Mouse (Mus musculus): ENCODE results near the gene Bnc2.

The Bnc2 gene

GRCm38 (mm10) chr4:84675171-84675973, at the start of gene Bnc2:
Bnc2 (minus strand) TSS chr4:84675275.
- no peak for DNase-seq

- no peak for DNase-seq
Measured at GRCm38 (mm10) chr4:84707961-84708360, 32.9 kb upstream of the Bnc2 start.

GRCm38 (mm10) chr4:84685521-84686366, 10.7 kb upstream of the Bnc2 start:
- DNase-seq = no peak

GRCm38 (mm10) chr4:84685009-84685408, 9.9 kb upstream of the Bnc2 start:
- DNase-seq = no peak

- no peak for DNase-seq
Measured at GRCm38 (mm10) chr4:84675974-84676315, 870 bp upstream of the Bnc2 start.

GRCm38 (mm10) chr4:84674318-84675170, 531 bp downstream of the Bnc2 start:
- no peak for DNase-seq

- no peak for DNase-seq
Measured at GRCm38 (mm10) chr4:84673681-84674307, 1.3 kb downstream of the Bnc2 start.

GRCm38 (mm10) chr4:84672181-84672791, 2.8 kb downstream of the Bnc2 start:
- DNase-seq = no peak

- DNase-seq = no peak
Measured at GRCm38 (mm10) chr4:84670996-84671395, 4.1 kb downstream of the Bnc2 start.

GRCm38 (mm10) chr4:84669650-84670049, 5.4 kb downstream of the Bnc2 start:
- no peak for DNase-seq

GRCm38 (mm10) chr4:84668949-84669605, 6.0 kb downstream of the Bnc2 start:
- no peak for DNase-seq

- no peak for DNase-seq
Measured at GRCm38 (mm10) chr4:84668226-84668625, 6.8 kb downstream of the Bnc2 start.

GRCm38 (mm10) chr4:84662228-84663065, 12.6 kb downstream of the Bnc2 start:
- no peak for DNase-seq

GRCm38 (mm10) chr4:84661341-84661740, 13.7 kb downstream of the Bnc2 start:
- DNase-seq = no peak

GRCm38 (mm10) chr4:84651786-84652185, 23.3 kb downstream of the Bnc2 start:
- no peak for DNase-seq

- no peak for DNase-seq
Measured at GRCm38 (mm10) chr4:84646576-84646975, 28.5 kb downstream of the Bnc2 start.

GRCm38 (mm10) chr4:84639166-84639565, 35.9 kb downstream of the Bnc2 start:
- no peak for DNase-seq

- DNase-seq = no peak
Measured at GRCm38 (mm10) chr4:84637641-84638040, 37.4 kb downstream of the Bnc2 start.

GRCm38 (mm10) chr4:84634751-84635150, 40.3 kb downstream of the Bnc2 start:
- no peak for DNase-seq

GRCm38 (mm10) chr4:84633991-84634390, 41.1 kb downstream of the Bnc2 start:
- DNase-seq = no peak

Data from thymus, postnatal 14 days (tissue).